Mouse (Mus musculus): Measurements from ENCODE around the gene Fbxo33.
A peak's percentile ranks its signal among the peaks of the same experiment; 100 is the strongest.

Gene Fbxo33

GRCm38 (mm10) chr12:59198750-59199149 is 20.8 kb downstream of the Fbxo33 start:
- no peak for DNase-seq (ENCODE audit: extremely low spot score)

GRCm38 (mm10) chr12:59195941-59196340 is 23.6 kb downstream of the Fbxo33 start:
- no peak for DNase-seq (ENCODE audit: extremely low spot score)

- no peak for DNase-seq (ENCODE audit: extremely low spot score)
These were observed 24.5 kb downstream of the Fbxo33 start for GRCm38 (mm10) chr12:59195065-59195464.

- no peak for DNase-seq (ENCODE audit: extremely low spot score)
These were observed 25.1 kb downstream of the Fbxo33 start for GRCm38 (mm10) chr12:59194341-59195003.

GRCm38 (mm10) chr12:59193637-59194036 is 25.9 kb downstream of the Fbxo33 start:
- DNase-seq (ENCODE audit: extremely low spot score), result no peak

GRCm38 (mm10) chr12:59188086-59188682 is 31.3 kb downstream of the Fbxo33 start:
- DNase-seq (ENCODE audit: extremely low spot score), result no peak

GRCm38 (mm10) chr12:59177814-59178213 is 41.7 kb downstream of the Fbxo33 start:
- no peak for DNase-seq (ENCODE audit: extremely low spot score)

GRCm38 (mm10) chr12:59169935-59170334 is 49.6 kb downstream of the Fbxo33 start:
- DNase-seq (ENCODE audit: extremely low spot score), result no peak

GRCm38 (mm10) chr12:59166557-59166956 is 53.0 kb downstream of the Fbxo33 start:
- no peak for DNase-seq (ENCODE audit: extremely low spot score)

- DNase-seq (ENCODE audit: extremely low spot score), result no peak
These were observed 55.0 kb downstream of the Fbxo33 start for GRCm38 (mm10) chr12:59164522-59164921.

- no peak for DNase-seq (ENCODE audit: extremely low spot score)
These were observed 56.7 kb downstream of the Fbxo33 start for GRCm38 (mm10) chr12:59162797-59163196.

GRCm38 (mm10) chr12:59161091-59161490 is 58.4 kb downstream of the Fbxo33 start:
- DNase-seq (ENCODE audit: extremely low spot score), result peak; percentile 16
